Mouse (Mus musculus): ENCODE measurements around the gene Gm10428.
"Not testable (repeated sequence)": the region's sequence is repeated elsewhere in the genome, so short reads cannot be mapped to it uniquely, and the experiment has no call there.

Gm10428 gene

DNA sequence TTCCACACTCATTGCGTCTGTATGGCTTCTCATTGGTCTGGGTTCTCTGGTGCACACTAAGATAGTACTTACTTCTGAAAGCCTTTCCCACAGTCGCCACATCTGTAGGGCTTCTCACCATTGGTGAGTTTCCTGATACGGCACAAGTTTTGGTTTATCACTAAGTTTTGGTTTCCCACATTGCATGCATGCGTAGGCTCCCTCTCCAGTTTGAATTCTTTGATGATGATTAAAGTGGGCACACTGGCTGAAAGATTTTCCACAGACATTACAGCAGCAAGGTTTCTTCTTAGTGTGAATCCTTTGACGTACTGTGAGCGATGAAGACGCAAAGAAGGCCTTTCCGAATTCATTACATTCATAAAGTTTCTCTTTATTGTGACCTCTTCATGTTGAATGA, at the start of gene Gm10428:
Gm10428 (plus strand) TSS at position 321 of the 400 bp plus-strand sequence.
- in situ Hi-C loops (cut with MboI, MseI) = loop anchor here (5.0 kb wide), 1 partner anchor 165 kb away; no protein-coding TSS in a partner anchor

DNA sequence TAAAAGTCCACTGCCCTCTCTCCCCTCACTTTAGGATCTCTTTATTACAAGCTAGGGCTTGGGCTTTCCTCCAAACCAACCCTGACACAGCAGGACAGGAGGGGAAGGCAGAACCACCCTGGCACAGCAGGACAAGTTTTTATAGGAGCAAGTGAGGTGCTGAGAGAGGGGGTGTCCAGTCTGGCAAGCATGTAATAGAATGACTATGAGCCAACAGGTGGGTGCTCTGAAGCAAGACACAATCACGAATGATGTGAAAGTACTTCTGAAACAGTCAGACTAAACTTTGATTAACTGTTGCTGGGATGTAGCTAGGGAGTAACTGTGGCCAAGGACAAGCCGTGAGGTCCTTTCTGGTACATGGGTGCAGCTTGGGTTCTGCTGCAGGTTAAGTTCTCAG, 46.8 kb upstream of the Gm10428 start:
- in situ Hi-C loops (cut with MboI, MseI) = no loop called here

DNA sequence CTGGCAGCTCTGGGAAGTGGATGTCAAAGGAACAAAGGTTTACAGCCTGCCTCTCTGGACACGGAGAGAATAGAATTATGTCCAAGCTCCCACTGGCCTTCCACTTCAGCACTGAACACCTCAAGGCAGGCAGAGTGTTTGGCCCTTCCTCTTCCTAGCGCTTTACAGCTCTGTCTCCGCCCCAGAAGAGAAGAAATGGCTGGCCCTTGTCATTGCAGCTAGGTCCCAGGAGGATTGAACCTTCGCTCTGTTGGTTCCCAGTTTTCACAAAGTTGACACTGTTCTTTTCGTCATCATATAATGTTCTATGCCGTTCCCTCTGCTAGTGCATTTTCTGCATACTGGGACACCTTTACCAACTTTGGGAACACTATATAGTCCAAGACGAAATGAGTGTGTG, 44.6 kb upstream of the Gm10428 start:
- in situ Hi-C loops (cut with MboI, MseI) = no loop called here

DNA sequence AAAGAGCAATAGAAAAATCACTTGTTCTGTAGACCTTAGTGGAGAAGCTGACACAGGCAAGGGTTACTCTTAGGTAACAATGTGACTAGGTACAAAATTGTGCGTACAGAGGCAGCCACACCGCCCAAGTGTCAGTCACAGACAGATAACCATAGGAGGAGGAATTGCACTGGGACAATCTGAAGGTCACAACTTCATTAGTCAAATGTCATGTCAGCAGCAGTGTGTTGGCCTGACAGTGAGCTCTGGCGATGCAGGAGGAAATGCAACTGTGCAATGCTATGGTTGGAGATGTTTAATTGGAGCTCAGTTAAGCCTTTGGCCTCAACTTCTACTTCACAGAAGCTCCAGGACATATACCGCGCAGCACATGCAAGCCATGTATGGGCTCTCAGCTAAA, 42.2 kb upstream of the Gm10428 start:
- in situ Hi-C loops (cut with MboI, MseI) = no loop called here

DNA sequence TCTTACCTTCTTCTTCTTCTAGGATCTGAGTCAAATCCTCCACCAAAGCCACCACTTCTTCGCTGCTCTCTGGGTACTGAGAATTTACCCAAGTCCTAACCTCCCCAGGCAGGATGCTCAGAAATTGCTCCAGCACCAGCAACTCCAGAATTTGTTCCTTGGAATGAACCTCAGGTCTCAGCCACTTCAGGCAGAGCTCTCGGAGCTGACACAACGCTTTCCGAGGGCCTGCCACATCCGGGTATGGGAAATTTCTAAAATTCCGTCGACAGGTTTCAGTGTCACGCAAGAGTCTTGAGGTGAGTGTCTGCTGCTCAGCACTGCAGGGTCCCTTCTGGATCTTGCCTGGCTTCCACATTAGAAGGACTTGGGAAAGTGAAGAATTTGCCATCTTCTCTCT, 24.6 kb upstream of the Gm10428 start:
- in situ Hi-C loops (cut with MboI, MseI) = no loop called here

DNA sequence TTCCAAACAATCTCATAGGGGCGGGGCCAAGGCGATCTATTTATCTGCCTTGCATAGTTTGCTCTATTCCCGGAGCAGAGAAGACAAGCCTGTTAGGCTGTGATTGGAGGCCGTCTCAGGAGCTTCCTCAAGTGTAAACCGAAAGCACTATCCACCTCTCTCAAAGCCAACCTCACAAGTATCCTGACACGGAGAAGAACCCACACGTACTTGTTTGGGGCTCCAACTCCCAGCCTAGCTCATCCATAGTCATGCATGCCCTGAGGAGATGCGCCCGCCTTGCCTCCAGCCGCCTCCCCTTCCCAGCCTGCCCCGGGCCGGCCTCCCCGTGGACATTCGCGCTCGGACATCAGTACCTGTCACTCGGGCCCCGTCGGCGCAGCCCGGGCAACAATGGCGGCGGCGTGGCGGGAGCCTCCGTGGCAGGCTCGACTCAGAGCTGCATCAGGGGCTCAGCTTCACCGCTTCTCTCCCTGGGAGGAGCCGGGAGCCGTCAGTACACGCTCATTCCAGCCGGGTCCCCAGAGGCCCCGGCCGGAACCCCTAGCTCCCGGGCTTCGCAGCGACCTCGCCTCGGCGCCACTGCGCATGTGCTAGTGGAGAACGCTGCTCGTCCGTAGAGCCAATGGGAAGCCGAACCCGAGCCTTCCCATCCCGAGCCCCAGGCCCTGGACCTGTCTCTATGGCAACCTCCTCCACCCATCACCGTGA, 21.4 kb upstream of the Gm10428 start, which contains the start of gene Zfp287:
Zfp287 (minus strand) TSS at position 595 of the 711 bp plus-strand sequence.
- in situ Hi-C loops (cut with MboI, MseI) = no loop called here

DNA sequence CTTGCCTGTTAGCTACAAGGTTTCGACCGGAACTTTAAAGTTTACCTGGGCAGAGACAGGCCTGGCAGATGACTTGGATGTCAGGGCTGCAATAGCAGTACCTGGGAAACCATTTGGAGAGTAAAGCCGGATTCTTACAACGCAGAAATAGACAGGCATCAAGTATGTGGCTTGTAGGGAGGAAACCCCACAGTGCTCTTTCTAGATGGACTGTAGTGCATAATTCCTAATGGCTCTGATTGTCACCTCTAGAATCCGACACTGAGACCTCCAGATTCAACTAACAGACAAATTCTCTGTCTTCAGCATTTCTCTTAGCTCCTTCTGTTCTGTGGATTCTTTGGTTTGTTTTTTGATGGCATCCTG, 20.9 kb upstream of the Gm10428 start:
- in situ Hi-C loops (cut with MboI, MseI) = no loop called here

DNA sequence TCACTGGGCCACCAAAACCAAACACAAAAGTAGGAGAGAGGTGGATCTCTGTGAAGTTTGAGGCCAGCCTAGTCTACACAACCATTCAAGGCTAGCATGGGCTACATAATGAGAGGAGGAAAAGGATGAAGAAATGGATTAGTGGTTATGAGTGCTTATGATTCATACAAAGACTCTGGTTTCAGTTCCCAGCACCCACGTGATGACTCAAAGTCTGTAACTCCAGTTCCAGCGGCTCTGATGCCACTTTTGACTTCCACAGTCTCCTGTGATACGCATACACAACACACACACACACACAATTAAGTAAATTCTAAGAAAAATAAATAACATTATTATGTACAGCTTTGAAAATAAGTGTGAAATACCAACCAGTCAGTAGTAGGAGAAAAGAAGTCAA, 20.2 kb upstream of the Gm10428 start:
- in situ Hi-C loops (cut with MboI, MseI) = no loop called here

DNA sequence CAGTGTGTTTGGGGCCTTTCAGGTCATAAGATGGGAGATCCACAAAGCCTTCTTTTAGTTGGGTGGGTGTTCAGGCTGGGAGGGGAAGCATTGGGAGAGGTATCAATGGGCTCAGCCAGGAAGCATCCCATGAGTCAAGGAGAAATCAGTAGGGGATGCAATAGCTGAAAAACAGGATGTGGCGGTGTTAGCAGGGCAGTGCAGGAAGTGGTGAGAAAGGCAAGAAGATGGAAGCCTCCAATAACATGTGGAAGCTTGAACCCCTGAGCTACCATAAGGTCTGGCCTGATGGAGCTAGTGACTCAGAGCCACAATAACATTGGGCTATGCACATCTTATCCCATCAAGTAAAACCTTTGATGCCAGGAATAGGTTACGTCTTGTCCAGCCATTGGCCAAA, 11.7 kb upstream of the Gm10428 start:
- in situ Hi-C loops (cut with MboI, MseI) = no loop called here

DNA sequence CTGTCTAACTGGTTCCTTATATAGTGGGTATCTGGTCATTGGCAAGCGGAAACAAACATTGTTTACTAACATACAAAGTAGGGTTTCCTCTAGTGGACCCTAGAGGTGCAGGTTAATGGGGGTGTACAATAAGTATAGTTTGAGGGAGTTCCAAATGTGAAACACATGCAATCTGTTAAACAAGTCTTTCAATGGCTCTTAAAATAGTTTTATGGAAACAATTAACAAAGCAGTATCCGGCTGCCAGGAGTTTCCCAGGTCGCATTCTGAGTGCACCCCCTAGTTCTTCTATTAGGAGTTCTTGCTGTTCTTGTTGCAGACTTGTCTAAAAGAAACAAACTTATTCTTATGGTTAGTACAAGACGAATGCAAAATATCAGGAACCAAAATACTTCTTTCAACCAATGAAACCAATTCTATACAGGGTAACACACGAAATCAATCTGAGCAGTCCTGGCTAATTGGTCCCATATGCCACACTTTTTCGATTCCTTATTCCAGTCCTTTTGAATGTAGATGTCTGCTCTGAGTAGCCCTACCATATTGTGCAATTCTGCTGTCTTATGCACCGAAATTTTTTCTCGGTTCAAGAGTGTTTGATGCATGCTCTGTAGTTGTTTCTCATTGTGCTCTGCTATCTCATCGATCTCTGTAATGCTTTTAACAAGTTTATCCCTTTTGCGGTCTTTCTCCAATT, 10.5 kb upstream of the Gm10428 start:
- in situ Hi-C loops (cut with MboI, MseI) = no loop called here

DNA sequence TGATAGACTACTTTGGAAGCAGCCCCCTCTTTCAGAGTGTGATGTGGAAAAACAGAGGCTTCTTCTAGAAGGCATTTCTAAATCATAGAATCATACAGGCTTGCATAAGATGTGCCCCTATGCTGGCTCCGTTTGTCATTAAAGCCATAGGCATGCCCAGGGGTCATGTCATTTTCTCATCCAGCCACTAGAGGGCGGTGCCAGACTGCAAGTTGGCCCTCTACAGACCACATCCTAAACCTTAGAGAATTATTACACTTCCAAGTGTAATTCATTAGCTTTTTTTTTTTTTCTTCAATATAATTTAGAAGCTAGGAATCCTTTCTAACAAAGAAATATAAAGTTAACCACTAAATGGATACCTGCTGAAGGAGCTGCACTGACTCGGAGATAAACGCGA, 8.8 kb upstream of the Gm10428 start:
- in situ Hi-C loops (cut with MboI, MseI) = no loop called here

DNA sequence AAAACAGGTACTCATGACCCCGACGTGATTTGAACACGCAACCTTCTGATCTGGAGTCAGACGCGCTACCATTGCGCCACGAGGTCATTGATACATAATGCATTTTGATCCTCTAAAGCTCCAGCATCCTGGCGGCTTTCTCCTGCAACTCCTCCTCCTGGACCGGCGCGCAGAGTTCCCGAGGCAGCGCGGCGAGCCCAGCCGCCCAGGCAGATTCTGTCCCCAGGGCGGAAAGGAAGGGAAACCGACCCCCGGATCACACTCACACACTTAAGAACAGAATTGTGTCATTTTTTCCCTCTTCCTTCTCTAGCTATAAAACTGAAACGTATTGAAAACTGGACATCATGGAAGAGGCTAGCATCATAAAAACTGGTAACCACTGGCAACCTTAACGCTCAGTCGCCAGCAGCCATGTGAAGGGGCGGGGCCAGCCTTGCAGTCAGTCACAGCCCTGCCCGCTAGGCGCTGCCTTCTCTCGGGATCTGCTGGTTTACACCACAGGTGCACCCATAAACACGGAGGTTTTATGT, 6.8 kb upstream of the Gm10428 start:
- in situ Hi-C loops (cut with MboI, MseI) = no loop called here

DNA sequence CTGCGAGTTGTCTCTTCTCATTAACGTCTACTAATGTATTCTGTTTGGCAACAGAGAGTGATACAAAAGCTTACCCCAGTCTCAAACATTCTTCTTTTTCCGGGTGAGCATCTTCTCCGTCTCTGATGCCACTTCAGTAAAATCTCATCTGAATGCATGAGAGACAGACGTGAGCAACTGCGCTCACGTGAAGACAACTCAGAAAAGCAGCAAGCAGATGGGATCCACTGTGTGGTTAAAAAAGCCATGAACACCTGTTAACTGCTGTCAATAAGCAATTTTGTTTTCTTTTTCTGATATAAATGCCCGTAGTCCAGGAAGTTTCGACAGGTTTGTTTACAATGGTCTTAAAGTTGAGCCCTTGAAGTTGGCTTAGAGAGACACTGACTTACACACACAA, 5.7 kb upstream of the Gm10428 start:
- in situ Hi-C loops (cut with MboI, MseI) = no loop called here

DNA sequence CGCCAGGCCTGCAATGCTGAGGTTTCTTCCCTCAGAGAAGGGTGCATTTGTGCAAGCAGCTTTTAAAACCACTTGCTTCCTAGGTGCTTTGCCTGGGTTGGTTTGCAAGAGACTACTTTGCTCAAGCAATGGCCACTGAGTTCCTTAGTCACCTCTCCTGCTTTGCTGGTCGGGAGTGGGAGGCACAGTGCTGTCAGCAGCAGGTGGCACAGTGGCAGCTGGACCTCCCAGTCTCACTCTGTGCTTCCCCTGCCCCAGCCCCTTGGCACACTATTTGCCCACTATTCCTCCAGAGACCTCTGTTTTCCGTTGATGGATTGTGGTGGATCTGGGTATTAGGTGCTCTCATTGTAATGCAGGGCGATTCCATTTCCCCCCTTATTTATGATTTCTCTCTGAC, 4.8 kb upstream of the Gm10428 start:
- in situ Hi-C loops (cut with MboI, MseI) = no loop called here

DNA sequence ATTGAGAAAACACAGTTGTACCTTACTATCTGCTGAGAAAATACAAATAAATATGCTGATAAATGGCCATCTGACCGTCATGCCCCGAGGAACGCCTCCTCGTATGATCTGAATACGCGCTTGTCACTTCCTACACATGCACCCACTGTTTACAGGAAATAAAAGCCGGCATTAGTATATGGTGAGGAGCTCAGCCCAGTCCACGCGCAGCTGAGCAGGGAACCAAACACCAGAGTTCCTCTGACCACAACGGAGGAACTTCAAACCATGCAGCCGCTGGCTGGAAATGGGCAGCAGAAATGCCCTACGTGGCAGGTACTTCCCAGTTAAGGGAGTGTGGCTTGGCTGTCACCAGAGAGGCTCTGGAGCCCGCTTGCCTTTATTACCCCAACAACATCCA, 3.5 kb upstream of the Gm10428 start:
- in situ Hi-C loops (cut with MboI, MseI) = not testable (repeated sequence)

DNA sequence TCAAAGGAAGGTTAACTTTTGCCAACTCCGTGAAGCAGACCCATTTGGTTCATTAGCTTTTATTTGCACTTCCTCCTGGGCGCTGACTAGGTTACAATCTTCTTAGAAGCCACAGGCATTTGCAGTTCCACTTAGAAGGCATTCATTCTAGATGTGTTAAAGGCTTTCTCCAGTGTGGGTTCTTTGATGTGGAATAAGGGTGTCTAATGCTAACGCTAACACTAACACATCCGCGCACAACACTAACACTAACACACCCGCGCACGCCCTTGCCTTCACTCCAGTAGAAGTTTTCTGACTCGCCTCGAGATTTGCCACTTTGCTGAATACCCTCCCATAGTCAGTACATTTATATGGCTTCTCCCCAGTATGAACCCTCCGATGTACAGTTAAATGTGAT, 709 bp upstream of the Gm10428 start:
- in situ Hi-C loops (cut with MboI, MseI) = loop anchor here (5.0 kb wide), 1 partner anchor 165 kb away; no protein-coding TSS in a partner anchor

DNA sequence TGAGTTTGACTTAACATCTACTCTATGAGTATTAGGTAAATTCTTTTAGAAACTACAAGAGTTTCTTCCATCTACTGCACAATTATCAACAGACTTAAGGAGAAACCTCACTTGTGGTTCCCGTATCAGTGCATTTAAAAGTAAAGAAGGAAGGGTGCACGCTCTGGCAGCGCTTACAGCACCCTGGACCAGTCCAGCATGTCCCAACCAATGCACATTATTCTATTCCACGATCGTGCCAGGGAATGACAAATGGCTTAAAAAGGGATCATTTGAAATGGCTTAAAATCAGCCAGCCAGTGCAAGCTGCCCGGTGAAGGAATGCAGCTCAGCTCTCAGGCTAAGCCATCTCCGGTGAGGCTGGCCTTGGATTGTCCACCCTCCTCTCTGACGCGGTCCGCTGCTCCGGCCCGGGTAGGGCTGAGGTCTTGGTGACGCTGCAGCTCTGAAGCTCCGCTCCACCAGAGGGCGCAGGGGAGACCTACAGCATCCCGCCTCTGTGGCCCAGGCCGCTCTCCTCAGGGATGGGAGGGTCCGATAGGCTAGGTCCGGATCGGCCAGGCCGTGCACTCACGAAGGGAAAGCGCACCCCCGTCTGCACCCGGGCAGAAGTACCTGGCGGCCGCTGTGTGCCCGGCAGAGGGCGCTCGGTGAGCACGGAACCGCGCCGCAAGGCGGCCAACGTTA, 3.7 kb downstream of the Gm10428 start:
- in situ Hi-C loops (cut with MboI, MseI) = loop anchor here (5.0 kb wide), 2 partner anchors 121 to 376 kb away; partner anchors contain the start of gene Tvp23b

DNA sequence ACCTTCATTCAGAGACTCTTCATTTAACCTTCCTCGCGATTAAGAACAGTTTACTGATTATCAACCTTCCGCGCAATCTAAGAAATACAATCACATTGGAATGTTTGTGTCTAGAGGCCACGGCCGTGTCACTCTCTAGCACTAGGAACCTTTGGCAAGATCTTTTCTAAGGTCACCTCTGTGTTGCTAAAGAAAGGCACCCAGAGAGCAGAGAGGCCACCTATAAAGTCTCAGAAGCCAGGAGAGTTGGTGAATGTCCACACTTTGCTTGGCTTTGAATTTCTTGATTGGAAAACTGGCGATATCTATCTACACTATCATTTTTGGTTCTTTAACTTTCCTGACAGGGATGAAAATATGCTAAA, 4.2 kb downstream of the Gm10428 start:
- in situ Hi-C loops (cut with MboI, MseI) = loop anchor here (5.0 kb wide), 2 partner anchors 120 to 375 kb away; partner anchors contain the start of gene Tvp23b

DNA sequence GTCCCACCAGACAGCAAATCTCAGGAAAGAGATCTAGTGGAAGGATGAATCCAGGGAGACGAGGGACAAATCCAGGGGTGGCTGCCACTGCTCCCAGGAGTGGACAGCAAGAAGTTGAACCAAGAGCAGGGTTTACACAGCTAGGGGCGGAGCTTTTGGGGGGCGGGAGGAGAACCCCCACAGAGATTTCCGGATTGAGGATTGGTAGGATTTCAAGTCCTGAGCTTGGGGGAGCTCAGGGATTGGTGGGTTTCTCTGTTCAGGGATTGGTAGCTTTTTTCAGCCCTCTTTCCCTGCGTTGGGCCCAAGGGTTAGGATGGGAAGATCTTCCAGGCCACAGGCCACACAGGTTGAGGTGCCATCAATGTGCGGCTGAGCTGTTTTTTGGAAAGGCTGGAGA, 5.0 kb downstream of the Gm10428 start:
- in situ Hi-C loops (cut with MboI, MseI) = loop anchor here (5.0 kb wide), 2 partner anchors 119 to 374 kb away; partner anchors contain the start of gene Tvp23b

DNA sequence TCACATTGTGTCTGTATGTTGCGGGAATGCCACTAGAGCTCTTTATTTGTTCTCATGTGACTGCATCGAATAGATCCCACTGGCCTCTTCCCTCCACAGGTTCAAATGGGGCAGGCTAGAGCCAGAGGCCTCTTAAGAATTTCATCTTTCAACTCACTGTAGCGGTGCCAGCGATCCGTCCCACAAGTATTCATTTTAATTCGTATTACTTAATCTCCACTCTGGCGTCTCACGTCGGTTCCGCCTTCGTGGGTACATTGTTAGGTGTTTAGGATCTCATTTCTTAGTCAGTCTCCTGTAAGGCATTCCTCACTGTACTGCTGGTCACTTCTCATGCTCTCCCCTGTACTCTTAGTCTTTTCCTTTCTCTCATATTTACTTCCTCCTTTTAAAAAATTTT, 5.6 kb downstream of the Gm10428 start:
- in situ Hi-C loops (cut with MboI, MseI) = loop anchor here (5.0 kb wide), 2 partner anchors 119 to 374 kb away; partner anchors contain the start of gene Tvp23b

DNA sequence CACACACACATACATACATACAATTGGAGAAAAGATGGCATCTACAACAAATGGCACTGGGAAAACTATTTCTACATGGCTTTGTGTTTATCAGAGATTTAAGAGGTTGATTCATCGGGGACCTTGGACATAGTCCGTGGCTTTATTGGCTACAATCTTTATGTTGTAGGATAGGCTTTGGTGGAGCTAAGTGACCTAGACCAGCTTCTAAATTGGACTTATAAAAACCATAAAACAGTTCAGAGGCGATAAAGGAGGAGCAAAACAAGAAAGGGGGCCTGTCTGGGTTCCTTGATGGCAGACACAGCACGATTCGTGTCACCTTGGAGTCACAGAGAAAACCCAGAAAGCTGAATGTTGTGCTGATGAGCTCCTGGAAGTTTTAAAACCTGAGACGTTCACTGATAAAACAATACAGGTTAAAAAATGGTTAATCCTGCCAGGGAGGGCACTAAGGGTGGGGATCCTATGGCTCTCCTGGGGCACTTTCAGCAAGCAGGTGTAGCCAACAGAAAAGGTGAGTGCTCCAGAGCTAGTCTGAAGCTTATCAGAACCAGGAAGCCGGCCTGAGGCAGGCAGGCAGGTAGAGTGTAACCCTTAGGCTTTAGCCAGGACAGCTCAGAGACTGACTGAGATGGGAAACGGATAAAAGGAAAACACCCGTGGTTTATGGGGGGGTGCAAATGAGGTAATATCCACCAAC, 8.0 kb downstream of the Gm10428 start:
- in situ Hi-C loops (cut with MboI, MseI) = no loop called here

DNA sequence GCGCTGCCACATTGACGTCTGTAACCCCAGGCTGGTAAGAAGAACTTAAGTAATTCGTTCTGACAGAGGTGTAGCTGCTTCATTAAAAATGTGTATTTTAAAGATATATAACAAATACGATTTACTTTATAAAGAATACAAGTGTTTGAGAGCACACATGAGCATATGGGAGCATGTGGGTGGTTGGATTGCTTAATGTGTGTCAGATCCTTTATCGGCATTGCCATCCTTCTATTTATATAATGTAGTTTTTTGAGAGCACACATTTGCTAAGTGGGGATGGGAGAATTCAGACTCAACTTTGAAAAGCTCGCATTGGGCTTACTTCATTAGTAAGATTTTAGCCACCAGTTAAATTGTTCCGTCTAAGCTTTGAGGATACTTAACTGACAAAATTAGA, 23.6 kb downstream of the Gm10428 start:
- in situ Hi-C loops (cut with MboI, MseI) = no loop called here
